Mouse (Mus musculus) heart, postnatal 36 days (tissue): ENCODE results near the gene Tmem150c. TPM values are rescaled to one million over a fixed set of nuclear protein-coding genes. Genes with fewer than 3 reads are reported as not detected.

Experiments used
- DNase-seq, 2 experiments: peaks; one replicate each; pipeline ENCODE4 v3.0.0; 2021 to 2022
- intact Hi-C: fragments of 180-260 bp; cut with DNase I; formaldehyde crosslinking; loops from one replicate; pipeline ENCODE4 v1.15.1; 2025
- total RNA-seq, 2 experiments: library from RNA; stranded (reverse); gene quantifications; 2 replicates each; pipeline ENCODE4 v1.2.3; 2021

The Tmem150c gene
- total RNA-seq, 2 experiments from 2014 or later: 3.3 to 9.5 TPM

- intact Hi-C loops: no loop called here
- no peak for DNase-seq
Observed at GRCm38 (mm10) chr5:100057461-100058209, 102.0 kb downstream of the Tmem150c start.

DNA sequence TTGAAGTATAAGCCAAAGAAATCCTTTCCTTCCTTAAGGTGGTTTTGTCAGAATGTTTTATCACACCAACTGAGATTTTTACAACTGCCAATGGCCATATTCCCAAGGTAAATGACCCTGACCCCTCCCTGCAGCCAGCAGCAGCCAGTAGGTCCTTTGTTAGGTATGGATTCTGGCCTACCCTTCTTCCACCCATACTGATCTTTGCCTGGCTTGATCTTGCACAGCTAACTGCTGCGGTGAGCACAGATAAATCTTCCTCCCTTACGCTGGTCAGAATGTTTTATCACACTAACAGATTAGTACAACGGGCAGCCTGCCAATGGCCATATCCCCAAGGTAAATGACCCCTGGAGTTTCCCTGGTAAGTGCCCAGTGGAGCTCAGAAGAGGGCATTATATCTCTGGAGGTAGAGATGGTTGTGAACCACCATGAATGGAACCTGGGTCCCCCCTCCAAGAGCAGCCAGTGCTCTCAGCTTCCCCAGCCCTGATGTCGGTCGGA is 103.7 kb downstream of the Tmem150c start:
- DNase-seq: no peak
- intact Hi-C loops: no loop called here

DNA sequence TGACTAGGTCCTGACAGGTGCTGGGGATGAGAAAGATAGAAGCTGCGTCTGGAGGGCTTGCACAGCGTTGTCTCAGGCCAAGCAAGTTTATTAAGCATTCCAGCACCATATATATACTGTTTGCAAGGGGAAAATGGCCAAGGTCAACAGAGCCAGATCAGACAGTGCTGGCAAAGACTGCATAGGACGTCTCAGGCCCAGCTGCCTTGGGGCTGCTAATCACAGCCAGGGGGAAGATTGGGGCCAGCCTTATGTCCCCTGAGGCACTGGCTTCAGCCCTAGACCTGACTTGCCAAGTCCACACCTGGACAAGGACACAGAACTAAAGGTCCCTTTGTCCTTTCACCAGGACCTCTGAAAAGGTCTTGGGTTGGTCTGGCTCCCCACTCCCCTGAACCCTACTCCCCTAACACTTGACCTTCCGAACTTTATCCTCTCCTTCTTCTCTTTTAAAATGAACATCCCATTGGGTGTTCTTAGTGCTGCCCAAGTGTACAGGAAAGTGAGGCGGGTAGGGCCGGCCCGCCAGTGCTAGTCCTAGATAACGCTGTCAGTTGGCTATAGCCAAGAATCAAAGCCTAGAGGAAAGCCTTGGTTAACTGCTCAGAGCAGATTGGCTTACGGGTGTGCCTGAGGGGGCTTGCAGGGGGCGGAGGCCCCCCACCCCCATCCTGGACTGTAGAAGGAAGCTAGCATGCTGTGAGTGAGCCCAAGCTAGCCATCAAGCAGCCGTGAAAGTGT is 104.6 kb downstream of the Tmem150c start:
- no peak for DNase-seq
- intact Hi-C loops: no loop called here

DNA sequence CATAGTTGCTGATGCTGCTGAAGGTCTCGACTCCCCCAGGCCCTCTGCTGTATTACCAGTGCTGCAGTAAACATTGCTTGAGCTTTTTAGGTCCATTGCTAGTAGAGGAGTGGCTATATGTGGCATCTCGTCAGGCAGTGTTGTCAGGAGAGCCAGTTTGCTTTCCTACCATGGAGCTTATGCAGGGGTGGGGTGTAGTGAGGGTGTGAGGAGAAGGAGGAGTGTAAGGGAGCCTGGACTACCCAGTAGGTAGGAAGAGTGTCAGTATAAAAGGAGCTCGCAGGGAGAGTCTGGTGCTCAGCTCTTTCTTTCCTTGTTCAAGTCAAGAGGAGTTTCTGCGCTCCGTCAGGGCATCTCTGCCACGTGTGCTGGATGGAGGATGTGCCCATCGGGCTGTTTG is 106.9 kb downstream of the Tmem150c start:
- no peak for DNase-seq
- intact Hi-C loops: no loop called here

GRCm38 (mm10) chr5:100049904-100050303 is 109.7 kb downstream of the Tmem150c start:
- intact Hi-C loops: no loop called here
- DNase-seq: no peak

GRCm38 (mm10) chr5:100047871-100048270 is 111.7 kb downstream of the Tmem150c start:
- intact Hi-C loops: no loop called here
- no peak for DNase-seq

GRCm38 (mm10) chr5:100047143-100047640 is 112.4 kb downstream of the Tmem150c start:
- DNase-seq: no peak
- intact Hi-C loops: no loop called here

DNA sequence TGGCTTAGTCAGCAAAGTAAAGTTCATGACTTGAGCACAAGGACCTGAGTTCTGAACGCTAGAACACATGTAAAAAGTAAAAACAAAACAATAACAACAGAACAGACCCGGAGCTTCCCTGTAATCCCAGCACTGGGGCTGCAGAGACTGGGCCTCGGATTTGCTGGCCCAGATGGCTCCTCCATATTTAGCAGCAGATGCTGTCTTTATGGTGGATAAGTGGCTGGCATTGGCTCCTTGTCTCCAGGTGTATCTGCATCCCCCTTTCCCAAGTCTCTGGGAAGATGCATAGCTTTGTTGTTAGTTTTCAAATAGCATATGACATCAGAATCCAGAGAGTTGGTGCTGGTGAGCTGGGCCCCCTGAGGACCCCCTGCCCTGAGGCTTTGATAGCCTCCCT is 113.5 kb downstream of the Tmem150c start:
- DNase-seq: no peak
- intact Hi-C loops: no loop called here

DNA sequence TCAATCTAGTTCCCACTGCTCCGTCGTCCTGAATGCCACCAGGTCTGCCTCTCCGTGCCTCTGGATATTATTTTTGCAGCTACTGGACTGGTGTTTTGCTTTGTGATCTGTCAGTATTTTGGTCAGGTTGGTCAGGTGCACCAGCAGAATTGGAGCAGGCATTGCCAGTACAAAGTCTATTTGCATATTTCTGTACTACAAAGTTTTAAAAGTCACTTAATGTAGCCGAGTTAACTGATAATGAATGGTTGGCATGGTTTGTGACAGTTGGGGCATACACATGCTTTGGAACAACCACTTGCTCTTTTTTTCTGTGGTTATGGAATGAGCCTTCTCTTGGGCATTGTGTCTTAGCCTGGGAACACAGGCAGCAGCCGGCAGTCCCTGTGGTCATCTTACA is 115.0 kb downstream of the Tmem150c start:
- DNase-seq: no peak
- intact Hi-C loops: no loop called here

- intact Hi-C loops: no loop called here
- DNase-seq: no peak
Observed at GRCm38 (mm10) chr5:100044030-100044429, 115.6 kb downstream of the Tmem150c start.

DNA sequence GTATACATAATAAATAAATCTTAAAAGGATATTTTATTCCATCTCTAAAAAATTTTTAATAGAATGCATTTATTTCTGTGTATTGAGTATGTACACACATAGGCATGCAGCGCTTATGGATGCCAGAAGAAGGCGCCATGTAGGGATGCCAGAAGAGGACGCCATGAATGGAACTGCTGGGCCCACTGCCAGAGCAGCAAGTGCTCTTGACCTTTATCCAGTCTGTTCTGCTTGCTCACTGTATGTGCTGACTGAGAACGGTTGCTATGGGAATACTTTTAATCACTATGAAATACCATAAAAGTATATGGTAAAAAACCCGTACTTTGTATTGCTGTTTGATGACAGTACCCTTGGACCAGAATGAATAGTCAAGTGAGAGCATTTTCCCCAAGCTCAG is 116.2 kb downstream of the Tmem150c start:
- intact Hi-C loops: no loop called here
- DNase-seq: peak; percentile 28 to 40

GRCm38 (mm10) chr5:100042467-100042866 is 117.1 kb downstream of the Tmem150c start:
- no peak for DNase-seq
- intact Hi-C loops: no loop called here

DNA sequence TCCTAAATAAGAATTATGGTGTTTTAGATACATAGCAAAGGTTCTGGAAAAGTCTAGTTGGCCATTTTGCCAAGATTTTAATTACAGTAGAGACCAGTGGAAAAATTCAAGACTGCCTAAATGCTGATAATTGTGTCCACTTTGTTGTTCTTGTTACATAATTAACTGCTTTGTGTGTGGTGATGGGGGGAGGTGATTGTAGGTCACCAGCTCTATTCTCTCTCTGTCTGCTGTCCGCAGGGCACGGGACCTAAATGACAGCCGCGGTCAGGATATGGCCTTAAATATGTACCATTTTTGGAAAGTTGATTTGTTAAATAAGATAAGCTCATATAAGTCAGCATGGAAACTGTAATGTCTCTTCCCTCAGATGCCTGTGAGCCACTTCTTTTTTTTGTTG is 118.3 kb downstream of the Tmem150c start:
- intact Hi-C loops: no loop called here
- no peak for DNase-seq

GRCm38 (mm10) chr5:100040281-100040784 is 119.3 kb downstream of the Tmem150c start:
- DNase-seq: no peak
- intact Hi-C loops: no loop called here

DNA sequence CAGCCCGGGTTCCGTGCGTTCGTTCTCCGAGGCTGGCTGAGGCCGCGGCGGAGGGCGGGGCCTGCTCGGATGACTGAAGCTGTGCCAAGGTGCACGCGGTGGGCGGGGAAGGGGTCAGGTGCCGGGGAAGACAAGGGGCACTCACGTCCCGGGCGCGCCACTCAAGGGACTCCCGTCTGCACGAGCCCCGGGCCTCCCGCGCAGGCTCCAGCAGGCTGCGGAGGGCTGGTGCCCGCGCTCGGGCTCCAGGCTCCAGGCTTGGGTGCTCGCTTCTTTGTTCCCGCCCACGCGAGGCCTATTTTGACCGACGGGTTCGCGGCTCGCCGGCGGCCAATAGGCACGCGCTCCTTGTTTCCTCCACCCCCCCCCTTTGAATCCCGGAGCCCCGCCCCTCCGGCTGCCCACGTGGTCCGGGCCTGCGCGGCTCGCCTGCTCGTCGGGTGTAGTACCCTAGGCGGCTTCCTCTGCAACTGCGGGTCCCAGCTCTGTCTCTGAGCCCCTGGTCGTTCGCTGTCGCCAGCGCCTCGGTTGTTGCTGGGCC is 119.9 kb downstream of the Tmem150c start, which contains the start of the genes Hnrnpdl and Enoph1:
Gene Hnrnpdl (minus strand): TSS at position 63 of the 541 bp plus-strand sequence.
Gene Enoph1 (plus strand): TSS at position 384 of the 541 bp plus-strand sequence.
- DNase-seq: peak; percentile 90 to 98
- intact Hi-C loops: loop anchor here (5.0 to 10.0 kb wide), 2 partner anchors 112 to 795 kb away; no protein-coding TSS in a partner anchor

DNA sequence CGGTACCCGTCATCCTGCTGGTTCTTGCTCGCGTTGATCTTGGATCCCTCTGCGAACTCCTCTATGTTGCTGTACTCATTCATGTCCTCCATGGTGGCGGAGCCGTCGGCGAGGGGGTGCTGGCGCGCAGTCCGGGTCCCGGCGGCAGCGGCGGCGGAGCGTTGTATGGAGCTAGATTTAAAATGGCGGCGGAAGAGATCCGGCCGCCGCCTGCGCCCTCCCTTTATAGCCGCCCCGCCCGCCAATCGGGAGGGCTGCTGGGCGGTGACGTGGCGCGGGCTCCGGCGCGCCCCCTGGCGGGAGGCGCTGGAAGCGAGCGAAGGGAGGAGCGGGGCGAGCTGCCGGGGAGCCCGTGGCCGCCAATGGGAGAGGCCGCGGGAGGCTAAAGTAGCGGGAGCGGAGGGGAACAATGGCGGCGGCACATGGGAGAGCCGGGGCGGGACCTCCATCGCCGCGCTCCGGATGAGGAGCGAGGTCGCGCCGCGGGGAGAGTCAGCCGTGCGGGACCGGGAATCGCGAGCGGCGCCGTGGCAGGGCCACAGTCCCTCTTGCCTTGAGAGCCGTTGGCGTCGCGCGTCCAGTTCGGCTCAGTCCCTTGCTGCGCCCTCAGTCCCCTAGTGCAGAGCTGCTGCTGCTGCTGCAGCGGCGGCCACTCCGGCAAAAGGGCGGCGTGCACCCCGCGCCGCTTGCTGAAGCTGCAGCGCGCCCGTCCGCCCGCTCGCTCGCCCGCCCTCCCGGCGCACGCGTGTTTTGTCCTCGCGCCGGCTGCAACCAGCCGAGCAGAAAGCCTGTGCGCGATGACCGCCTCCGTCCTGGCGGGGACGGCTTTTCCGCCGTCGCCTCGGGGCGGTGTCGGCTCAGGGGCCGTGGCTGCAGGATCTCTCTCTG is 120.7 kb downstream of the Tmem150c start:
- intact Hi-C loops: loop anchor here (5.0 to 10.0 kb wide), 2 partner anchors 112 to 794 kb away; no protein-coding TSS in a partner anchor
- DNase-seq: peak; percentile 98 to 99

GRCm38 (mm10) chr5:100037965-100038713 is 121.5 kb downstream of the Tmem150c start:
- intact Hi-C loops: loop anchor here (5.0 to 10.0 kb wide), 2 partner anchors 111 to 793 kb away; no protein-coding TSS in a partner anchor
- DNase-seq: peak; percentile 90

DNA sequence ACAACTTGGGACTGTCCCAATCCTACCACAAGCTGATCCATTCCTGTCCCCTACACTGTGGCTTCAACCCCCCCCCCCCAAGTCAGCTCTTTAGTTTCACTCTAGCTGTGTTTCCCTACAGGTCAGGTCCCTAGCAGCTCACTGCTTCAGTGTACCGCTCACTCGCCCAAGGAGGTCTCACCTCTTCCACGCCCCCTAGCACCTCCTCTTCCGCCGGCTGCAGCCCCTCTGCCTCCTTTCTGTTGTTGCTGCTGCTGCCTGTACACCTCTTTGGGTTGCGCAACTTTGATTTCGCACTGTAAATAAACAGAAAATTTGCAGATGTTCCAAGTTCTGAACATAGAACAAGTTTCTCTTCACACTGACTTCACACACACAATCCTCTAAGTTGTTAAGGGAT is 122.9 kb downstream of the Tmem150c start:
- intact Hi-C loops: loop anchor here (1.0 to 10.0 kb wide), 3 partner anchors 59 to 792 kb away; no protein-coding TSS in a partner anchor
- no peak for DNase-seq

DNA sequence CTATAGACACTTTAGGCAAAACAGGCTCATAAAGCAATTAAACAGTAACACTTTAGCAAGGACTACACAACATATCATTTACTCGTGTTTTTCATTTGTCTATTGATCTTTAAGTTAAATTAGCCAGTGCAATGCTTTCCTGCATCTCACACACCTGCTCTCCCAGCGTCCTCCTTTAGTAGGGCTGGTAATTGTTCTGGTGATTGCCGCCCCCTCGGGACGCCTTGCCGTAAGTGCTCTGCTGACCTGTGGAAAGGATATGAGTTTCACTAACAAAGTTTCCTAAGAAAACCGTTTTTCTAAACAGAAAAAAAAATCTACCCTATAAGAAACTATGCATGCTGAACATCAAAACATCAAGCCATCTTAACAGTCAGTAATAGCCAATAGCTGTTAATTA is 123.7 kb downstream of the Tmem150c start:
- no peak for DNase-seq
- intact Hi-C loops: loop anchor here (1.0 to 10.0 kb wide), 3 partner anchors 59 to 791 kb away; no protein-coding TSS in a partner anchor
